ENCODE assay signal across 28 mouse cellular contexts in the genomic region with DNA sequence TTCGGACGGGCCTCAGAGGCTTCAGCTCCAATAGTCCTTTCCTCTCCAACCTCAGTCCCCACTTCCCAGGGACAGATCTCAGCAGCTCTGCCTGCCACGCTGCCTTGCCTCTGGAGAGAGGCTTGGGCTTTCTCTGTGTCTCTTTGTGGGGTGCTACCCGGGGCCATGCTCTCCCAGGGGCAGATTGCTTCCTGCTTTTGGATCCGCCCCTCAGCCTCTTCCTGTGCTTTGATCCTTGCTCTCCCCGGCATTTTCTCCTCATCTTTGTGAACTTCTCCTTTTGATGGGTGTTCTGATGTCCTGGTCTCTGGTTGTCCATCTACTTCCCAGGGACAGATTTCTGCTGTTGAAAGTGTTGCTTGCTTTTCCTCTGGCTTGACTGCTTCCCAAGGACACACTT. TPM values are rescaled to one million over a fixed set of nuclear protein-coding genes. Genes with fewer than 3 reads are reported as not detected.
DNase-seq lines count a peak whose midpoint lies in the region; ATAC-seq and TF ChIP-seq lines count a peak whose summit lies in the region.
"Had no signal": no experiment of that assay in that cellular context is flagged by ENCODE, and none has a peak within 500 bp of the region (broad histone marks: within the 10 kb centered on the region; RNA-seq: fewer than 3 reads in every experiment).

No protein-coding gene starts in this region.

- no peak for TF ChIP-seq CTCF in lung, postnatal 0 days (IDR thresholded peaks at IDR 0.05)
- no peak for TF ChIP-seq CTCF in ES-Bruce4 (IDR thresholded peaks at IDR 0.05; ENCODE audit: low read depth, low read length)

- intact Hi-C loops in heart, postnatal 10 days (cut with DNase I), result no loop called here

- H3K36me3 ChIP-seq in lung, postnatal 0 days (ENCODE audit: insufficient read depth, low read length), result no peaks in the 10 kb centered on the region
- no peaks in the 10 kb centered on the region for H3K36me3 ChIP-seq in ES-Bruce4 (ENCODE audit: control insufficient read depth, insufficient read depth, low read length, poor library complexity, severe bottlenecking)
- H3K36me3 ChIP-seq in embryonic facial prominence, embryonic 10.5 days (replicated peaks), result peaks cover 6% of the 10 kb centered on the region; the same call in 1 of the 2 replicates
- H3K36me3 ChIP-seq: embryonic facial prominence, embryonic 12.5 days; forebrain, embryonic 15.5 days; heart, embryonic 13.5 days; limb, embryonic 12.5 days; neural tube, embryonic 15.5 days; stomach, embryonic 15.5 days had no signal

- no peak for ATAC-seq in lung, postnatal 0 days
- 0 out of 2 replicates have a peak, but pooled peaks have one; percentile 27 for ATAC-seq in megakaryocyte, adult 5-6 weeks (ENCODE audit: poor library complexity, severe bottlenecking)
- ATAC-seq in activated CD4-positive, CD25-positive, alpha-beta regulatory T cell, adult 4 months, result no peak
- ATAC-seq: forebrain, embryonic 15.5 days; hindbrain, embryonic 16.5 days; midbrain, embryonic 13.5 days; Patski had no signal

- H3K4me2 ChIP-seq in lung, postnatal 0 days (replicated peaks; ENCODE audit: low read depth, low read length), result no peak overlapping the region
- H3K4me2 ChIP-seq: embryonic facial prominence, embryonic 12.5 days; forebrain, embryonic 15.5 days; heart, embryonic 13.5 days; limb, embryonic 12.5 days; midbrain, embryonic 13.5 days; neural tube, embryonic 15.5 days; stomach, embryonic 15.5 days had no signal

- peak; percentile 19 for DNase-seq in lung, postnatal 36 days
- DNase-seq in lung, postnatal 0 days (ENCODE audit: low spot score), result no peak
- DNase-seq in embryonic facial prominence, embryonic 10.5 days (ENCODE audit: low spot score), result no peak
- no peak for DNase-seq in heart, postnatal 10 days
- DNase-seq: adrenal gland, adult 2 months; cerebellum, adult 2 months; cerebellum, postnatal 14 days; gastrocnemius, adult 2 months; heart, postnatal 14 days; kidney, adult 9 months; lung, adult 2 months; right cerebral cortex, postnatal 25 days; thymus, postnatal 14 days had no signal

- H3K27me3 ChIP-seq in lung, postnatal 0 days (replicated peaks; ENCODE audit: insufficient read depth, low read length), result no peaks in the 10 kb centered on the region
- H3K27me3 ChIP-seq in ES-Bruce4 (ENCODE audit: control insufficient read depth, insufficient read depth, low read length, poor library complexity, severe bottlenecking), result no peaks in the 10 kb centered on the region
- peaks cover 42% of the 10 kb centered on the region for H3K27me3 ChIP-seq in embryonic facial prominence, embryonic 10.5 days (replicated peaks; ENCODE audit: low read depth, poor library complexity, severe bottlenecking)
- H3K27me3 ChIP-seq: forebrain, embryonic 15.5 days; neural tube, embryonic 15.5 days; Patski; stomach, embryonic 15.5 days had no signal

- TF ChIP-seq EP300 in lung, postnatal 0 days (IDR thresholded peaks at IDR 0.05), result no peak
- TF ChIP-seq EP300 in ES-Bruce4 (IDR thresholded peaks at IDR 0.05; ENCODE audit: insufficient read depth, low read depth, low read length), result no peak

- no peak overlapping the region for H3K9ac ChIP-seq in lung, postnatal 0 days (replicated peaks; ENCODE audit: low read depth)
- peak overlapping the region; percentile 34 for H3K9ac ChIP-seq in ES-Bruce4 (ENCODE audit: low read depth, poor library complexity, severe bottlenecking)
- H3K9ac ChIP-seq: embryonic facial prominence, embryonic 12.5 days; forebrain, embryonic 15.5 days; heart, embryonic 13.5 days; limb, embryonic 12.5 days; liver, embryonic 14.5 days; midbrain, embryonic 13.5 days; neural tube, embryonic 15.5 days; stomach, embryonic 15.5 days had no signal

- peaks cover 14% of the 10 kb centered on the region; the same call in 1 of the 2 replicates for H3K4me1 ChIP-seq in lung, postnatal 0 days (ENCODE audit: insufficient read depth, low read depth, low read length)
- peaks cover 19% of the 10 kb centered on the region for H3K4me1 ChIP-seq in ES-Bruce4 (ENCODE audit: control insufficient read depth, insufficient read depth, low read length)
- peaks cover 57% of the 10 kb centered on the region for H3K4me1 ChIP-seq in embryonic facial prominence, embryonic 10.5 days

- H3K4me3 ChIP-seq in lung, postnatal 0 days (ENCODE audit: low read depth, low read length), result no peak overlapping the region
- H3K4me3 ChIP-seq in ES-Bruce4 (ENCODE audit: low read depth, low read length), result peak overlapping the region; percentile 34
- peak overlapping the region; percentile 6; the same call in 1 of the 2 replicates for H3K4me3 ChIP-seq in embryonic facial prominence, embryonic 10.5 days
- H3K4me3 ChIP-seq: embryonic facial prominence, embryonic 12.5 days; forebrain, embryonic 15.5 days; gastrocnemius, adult 2 months; heart, embryonic 13.5 days; limb, embryonic 12.5 days; midbrain, embryonic 13.5 days; neural tube, embryonic 15.5 days; stomach, embryonic 15.5 days had no signal

- TF ChIP-seq POLR2A in ES-Bruce4 (IDR thresholded peaks at IDR 0.05; ENCODE audit: insufficient read depth, low read length), result no peak

- no peaks in the 10 kb centered on the region for H3K9me3 ChIP-seq in lung, postnatal 0 days (ENCODE audit: low read length)
- H3K9me3 ChIP-seq in ES-Bruce4 (replicated peaks; ENCODE audit: control insufficient read depth, insufficient read depth, low read length, poor library complexity, severe bottlenecking), result no peaks in the 10 kb centered on the region
- H3K9me3 ChIP-seq in embryonic facial prominence, embryonic 10.5 days, result no peaks in the 10 kb centered on the region
- H3K9me3 ChIP-seq: embryonic facial prominence, embryonic 12.5 days; forebrain, embryonic 15.5 days; heart, embryonic 13.5 days; limb, embryonic 12.5 days; midbrain, embryonic 13.5 days; neural tube, embryonic 15.5 days; stomach, embryonic 15.5 days had no signal

- WGBS in lung, postnatal 0 days, result 48% methylated on average over 6 of the region's 6 CpGs
- WGBS in embryonic facial prominence, embryonic 10.5 days, result 51% methylated on average over 6 of the region's 6 CpGs

- no peak overlapping the region for H3K27ac ChIP-seq in lung, postnatal 0 days (ENCODE audit: low read length)
- H3K27ac ChIP-seq in ES-Bruce4 (ENCODE audit: insufficient read depth, low read length), result no peak overlapping the region
- 0 out of 2 replicates have a peak overlapping the region, but pooled peaks have one; percentile 11 for H3K27ac ChIP-seq in embryonic facial prominence, embryonic 10.5 days (replicated peaks)
- H3K27ac ChIP-seq: embryonic facial prominence, embryonic 12.5 days; forebrain, embryonic 15.5 days; gastrocnemius, adult 2 months; heart, embryonic 13.5 days; limb, embryonic 12.5 days; liver, embryonic 14.5 days; midbrain, embryonic 13.5 days; neural tube, embryonic 15.5 days; stomach, embryonic 15.5 days had no signal

RNA-seq across cellular contexts. Expression of a gene that starts 15.6 kb away (rescaled TPM):
- 0.23 and 0.24 TPM in 2 replicates for polyA plus RNA-seq in lung, postnatal 0 days (2015; fragmentation: Nextera tagmentation; extraction: Ambion mirVana)
- polyA plus RNA-seq in ES-Bruce4 (2011; ENCODE audit: insufficient read depth, insufficient read length, low read depth, missing spikeins), result 0.14 and 0.24 TPM in 2 replicates
- 0.05 and 0.07 TPM in 2 replicates for polyA plus RNA-seq in embryonic facial prominence, embryonic 10.5 days (2016; fragmentation: Nextera tagmentation; extraction: Ambion mirVana)
- total RNA-seq in megakaryocyte, adult 5-6 weeks (2015), result not detected in 2 replicates
- under 0.01 TPM in 1 of 2 replicates, not detected in the other for total RNA-seq in megakaryocyte, adult 5-6 weeks (2017)
- polyA plus RNA-seq in activated CD4-positive, CD25-positive, alpha-beta regulatory T cell, adult 4 months (2017; shearing (Covaris generic)), result under 1 TPM; 0.11 to 0.45 TPM
- under 1 TPM; 0.02 to 0.05 TPM for total RNA-seq in heart, postnatal 10 days (2021)
- total RNA-seq: megakaryocyte-erythroid progenitor cell, adult 5-6 weeks had no signal
- polyA plus RNA-seq: hindbrain, embryonic 11.5 days had no signal

RNA-seq across cellular contexts. Expression of a gene that starts 20.7 kb away (rescaled TPM):
- polyA plus RNA-seq in lung, postnatal 0 days (2015; fragmentation: Nextera tagmentation; extraction: Ambion mirVana), result 19.2 and 22.4 TPM in 2 replicates
- polyA plus RNA-seq in ES-Bruce4 (2011; ENCODE audit: insufficient read depth, insufficient read length, low read depth, missing spikeins), result 92.7 and 103 TPM in 2 replicates
- 65.7 and 67.0 TPM in 2 replicates for polyA plus RNA-seq in embryonic facial prominence, embryonic 10.5 days (2016; fragmentation: Nextera tagmentation; extraction: Ambion mirVana)
- total RNA-seq in megakaryocyte, adult 5-6 weeks (2015), result 17.2 and 19.8 TPM in 2 replicates
- total RNA-seq in megakaryocyte, adult 5-6 weeks (2017), result 8.2 and 15.2 TPM in 2 replicates
- polyA plus RNA-seq in activated CD4-positive, CD25-positive, alpha-beta regulatory T cell, adult 4 months (2017; shearing (Covaris generic)), result 10 to 100 TPM; 44.6 to 48.7 TPM
- 10 to 100 TPM; 44.1 to 51.8 TPM for total RNA-seq in heart, postnatal 10 days (2021)

RNA-seq across cellular contexts. Expression of a gene that starts 26.1 kb away (rescaled TPM):
- 2.4 and 2.5 TPM in 2 replicates for polyA plus RNA-seq in lung, postnatal 0 days (2015; fragmentation: Nextera tagmentation; extraction: Ambion mirVana)
- polyA plus RNA-seq in ES-Bruce4 (2011; ENCODE audit: insufficient read depth, insufficient read length, low read depth, missing spikeins), result 21.1 and 25.5 TPM in 2 replicates
- polyA plus RNA-seq in embryonic facial prominence, embryonic 10.5 days (2016; fragmentation: Nextera tagmentation; extraction: Ambion mirVana), result 3.3 TPM in 2 replicates
- total RNA-seq in megakaryocyte, adult 5-6 weeks (2015), result 4.0 and 4.4 TPM in 2 replicates
- 7.6 and 8.5 TPM in 2 replicates for total RNA-seq in megakaryocyte, adult 5-6 weeks (2017)
- 1 to 10 TPM; 6.1 to 7.8 TPM for polyA plus RNA-seq in activated CD4-positive, CD25-positive, alpha-beta regulatory T cell, adult 4 months (2017; shearing (Covaris generic))
- total RNA-seq in heart, postnatal 10 days (2021), result 10 to 100 TPM; 19.9 to 20.2 TPM

RNA-seq across cellular contexts. Expression of a gene that starts 55.8 kb away (rescaled TPM):
- 47.5 and 54.3 TPM in 2 replicates for polyA plus RNA-seq in lung, postnatal 0 days (2015; fragmentation: Nextera tagmentation; extraction: Ambion mirVana)
- polyA plus RNA-seq in ES-Bruce4 (2011; ENCODE audit: insufficient read depth, insufficient read length, low read depth, missing spikeins), result 213 and 223 TPM in 2 replicates
- 85.5 and 88.1 TPM in 2 replicates for polyA plus RNA-seq in embryonic facial prominence, embryonic 10.5 days (2016; fragmentation: Nextera tagmentation; extraction: Ambion mirVana)
- total RNA-seq in megakaryocyte, adult 5-6 weeks (2015), result 39.3 and 45.0 TPM in 2 replicates
- total RNA-seq in megakaryocyte, adult 5-6 weeks (2017), result 32.3 and 41.5 TPM in 2 replicates
- polyA plus RNA-seq in activated CD4-positive, CD25-positive, alpha-beta regulatory T cell, adult 4 months (2017; shearing (Covaris generic)), result 10 to 100 TPM; 36.1 to 43.0 TPM
- total RNA-seq in heart, postnatal 10 days (2021), result 10 to 100 TPM; 64.2 to 71.8 TPM
